Mouse (Mus musculus) kidney, embryonic 16.5 days (tissue): ENCODE measurements at regions not wholly inside any gene's neighbourhood (a gene's known extent, or its start where the extent isn't known, plus 50 kb on each side); places are given as distances from the start of the nearest gene placed in this dataset.

Source experiments
- ATAC-seq: fragments of 200-750 bp; cut with Nextera tagmentation; 2 replicates; pipeline ENCODE4 v1.8.0; 2017; ENCODE audit warnings: moderate TSS enrichment; ENCODE audit not compliant: low FRiP score, low TSS enrichment
- H3K27ac ChIP-seq: fragments of 300-500 bp; sonication (generic); 2 replicates; pipeline ENCODE4 v1.5.1; 2014; ENCODE audit warnings: low read length
- H3K27me3 ChIP-seq: fragments of 300-500 bp; sonication (generic); 2 replicates; pipeline ENCODE4 v1.6.1; 2014; ENCODE audit warnings: low read length, control low read depth, mixed read lengths; ENCODE audit not compliant: insufficient read depth
- H3K36me3 ChIP-seq: fragments of 300-500 bp; sonication (generic); 2 replicates; pipeline ENCODE4 v1.6.1; 2014; ENCODE audit warnings: low read length, control low read depth, mixed read lengths; ENCODE audit not compliant: insufficient read depth
- H3K4me1 ChIP-seq: fragments of 300-500 bp; sonication (generic); 2 replicates; pipeline ENCODE4 v1.6.1; 2014; ENCODE audit warnings: low read length, control low read depth, mixed read lengths; ENCODE audit not compliant: insufficient read depth
- H3K4me2 ChIP-seq: fragments of 300-500 bp; sonication (generic); replicated peaks from 2 replicates; pipeline ENCODE4 v1.6.1; 2014; ENCODE audit warnings: low read depth, low read length
- H3K4me3 ChIP-seq: fragments of 300-500 bp; sonication (generic); 2 replicates; pipeline ENCODE4 v1.5.1; 2014; ENCODE audit warnings: mild to moderate bottlenecking, low read length
- H3K9ac ChIP-seq: fragments of 300-500 bp; sonication (generic); replicated peaks from 2 replicates; pipeline ENCODE4 v1.6.1; 2014; ENCODE audit warnings: low read length
- H3K9me3 ChIP-seq: fragments of 300-500 bp; sonication (generic); 2 replicates; pipeline ENCODE4 v1.6.1; 2016; ENCODE audit warnings: low read length, control low read depth
- WGBS: fragments of 180-500 bp; shearing (Covaris S2); extraction: QIAGEN DNeasy Blood & Tissue Kit; methylation state at CpG from one replicate; pipeline ENCODE4 v1.1.7; 2014; 5-methylcytosine and 5-hydroxymethylcytosine counted together

- H3K27me3 ChIP-seq = no peaks in the 10 kb centered on the region
- H3K9ac ChIP-seq = no peak overlapping the region
- no peak for ATAC-seq
- peaks cover 7% of the 10 kb centered on the region; the same call in 1 of the 2 replicates for H3K9me3 ChIP-seq
- no peak overlapping the region for H3K4me3 ChIP-seq
- H3K4me1 ChIP-seq = no peaks in the 10 kb centered on the region
- H3K4me2 ChIP-seq = no peak overlapping the region
- WGBS = 54% methylated on average over 17 of the region's 17 CpGs
- no peak overlapping the region for H3K27ac ChIP-seq
- H3K36me3 ChIP-seq = no peaks in the 10 kb centered on the region
Observed at GRCm38 (mm10) chr2:173930606-173931177, 145.4 kb upstream of the Stx16 start.

- peaks cover 7% of the 10 kb centered on the region; the same call in 1 of the 2 replicates for H3K9me3 ChIP-seq
- H3K27me3 ChIP-seq = no peaks in the 10 kb centered on the region
- H3K36me3 ChIP-seq = no peaks in the 10 kb centered on the region
- ATAC-seq = no peak
- H3K9ac ChIP-seq = no peak overlapping the region
- no peak overlapping the region for H3K27ac ChIP-seq
- H3K4me3 ChIP-seq = no peak overlapping the region
- 83% methylated on average over 5 of the region's 5 CpGs for WGBS
- H3K4me1 ChIP-seq = peaks cover 15% of the 10 kb centered on the region
- no peak overlapping the region for H3K4me2 ChIP-seq
Observed at GRCm38 (mm10) chr2:173935706-173936105, 140.4 kb upstream of the Stx16 start.

GRCm38 (mm10) chr2:173937531-173938439 lies 138.3 kb upstream of the Stx16 start:
- H3K9ac ChIP-seq = no peak overlapping the region
- no peaks in the 10 kb centered on the region for H3K27me3 ChIP-seq
- no peak overlapping the region for H3K4me3 ChIP-seq
- peaks cover 7% of the 10 kb centered on the region; the same call in 1 of the 2 replicates for H3K9me3 ChIP-seq
- H3K4me1 ChIP-seq = peaks cover 15% of the 10 kb centered on the region
- no peak overlapping the region for H3K4me2 ChIP-seq
- H3K36me3 ChIP-seq = no peaks in the 10 kb centered on the region
- H3K27ac ChIP-seq = no peak overlapping the region
- 24% methylated on average over 18 of the region's 18 CpGs for WGBS
- peak; percentile 31; the same call in 1 of the 2 replicates for ATAC-seq

GRCm38 (mm10) chr2:173938440-173938787 lies 137.7 kb upstream of the Stx16 start:
- Histone ChIP-seq H3K9ac (no peak overlapping the region), H3K4me3 (no peak overlapping the region), H3K36me3 (no peaks in the 10 kb centered on the region), H3K4me1 (peaks cover 15% of the 10 kb centered on the region), H3K4me2 (no peak overlapping the region), H3K27me3 (no peaks in the 10 kb centered on the region), H3K27ac (no peak overlapping the region), H3K9me3 (0 out of 2 replicates have a peak, but pooled peaks cover under 1% of the 10 kb centered on the region)
- no peak for ATAC-seq
- 18% methylated on average over 11 of the region's 11 CpGs for WGBS

- Histone ChIP-seq H3K36me3 (no peaks in the 10 kb centered on the region), H3K27me3 (no peaks in the 10 kb centered on the region), H3K4me2 (no peak overlapping the region), H3K4me1 (no peaks in the 10 kb centered on the region), H3K4me3 (no peak overlapping the region), H3K9ac (no peak overlapping the region), H3K9me3 (0 out of 2 replicates have a peak, but pooled peaks cover 4% of the 10 kb centered on the region), H3K27ac (no peak overlapping the region)
- no peak for ATAC-seq
- WGBS = 83% methylated on average over 5 of the region's 5 CpGs
Observed at GRCm38 (mm10) chr2:173945441-173945840, 130.7 kb upstream of the Stx16 start.

GRCm38 (mm10) chr2:173948586-173948985 lies 127.5 kb upstream of the Stx16 start:
- 85% methylated on average over 5 of the region's 5 CpGs for WGBS
- Histone ChIP-seq H3K4me1 (no peaks in the 10 kb centered on the region), H3K9me3 (0 out of 2 replicates have a peak, but pooled peaks cover 4% of the 10 kb centered on the region), H3K9ac (no peak overlapping the region), H3K27me3 (no peaks in the 10 kb centered on the region), H3K27ac (no peak overlapping the region), H3K4me2 (no peak overlapping the region), H3K4me3 (no peak overlapping the region), H3K36me3 (no peaks in the 10 kb centered on the region)
- no peak for ATAC-seq

- ATAC-seq = no peak
- Histone ChIP-seq H3K27ac (no peak overlapping the region), H3K4me1 (no peaks in the 10 kb centered on the region), H3K9me3 (0 out of 2 replicates have a peak, but pooled peaks cover 1% of the 10 kb centered on the region), H3K27me3 (no peaks in the 10 kb centered on the region), H3K9ac (no peak overlapping the region), H3K36me3 (no peaks in the 10 kb centered on the region), H3K4me2 (0 out of 2 replicates have a peak overlapping the region, but pooled peaks have one; percentile 32), H3K4me3 (no peak overlapping the region)
- WGBS = 41% methylated on average over 10 of the region's 10 CpGs
Observed at GRCm38 (mm10) chr2:173950164-173950891, 125.8 kb upstream of the Stx16 start.

- WGBS = 73% methylated on average over 5 of the region's 5 CpGs
- H3K9me3 ChIP-seq = no peaks in the 10 kb centered on the region
- H3K27me3 ChIP-seq = no peaks in the 10 kb centered on the region
- H3K4me3 ChIP-seq = no peak overlapping the region
- ATAC-seq = no peak
- no peak overlapping the region for H3K4me2 ChIP-seq
- no peaks in the 10 kb centered on the region for H3K4me1 ChIP-seq
- H3K36me3 ChIP-seq = no peaks in the 10 kb centered on the region
- H3K9ac ChIP-seq = no peak overlapping the region
- H3K27ac ChIP-seq = no peak overlapping the region
Observed at GRCm38 (mm10) chr2:173966111-173966510, 110.0 kb upstream of the Stx16 start.

- Histone ChIP-seq H3K4me3 (no peak overlapping the region), H3K4me1 (0 out of 2 replicates have a peak, but pooled peaks cover under 1% of the 10 kb centered on the region), H3K36me3 (no peaks in the 10 kb centered on the region), H3K9ac (no peak overlapping the region), H3K27ac (no peak overlapping the region), H3K4me2 (no peak overlapping the region), H3K9me3 (peaks cover 12% of the 10 kb centered on the region), H3K27me3 (no peaks in the 10 kb centered on the region)
- ATAC-seq = no peak
- WGBS = 60% methylated on average over 1 of the region's 1 CpGs
Observed at GRCm38 (mm10) chr2:173970789-173971188, 105.3 kb upstream of the Stx16 start.
